Mouse (Mus musculus): ENCODE data around the gene Pdcd7.
A peak's percentile ranks its signal among the peaks of the same experiment; 100 is the strongest.

The Pdcd7 gene

DNA sequence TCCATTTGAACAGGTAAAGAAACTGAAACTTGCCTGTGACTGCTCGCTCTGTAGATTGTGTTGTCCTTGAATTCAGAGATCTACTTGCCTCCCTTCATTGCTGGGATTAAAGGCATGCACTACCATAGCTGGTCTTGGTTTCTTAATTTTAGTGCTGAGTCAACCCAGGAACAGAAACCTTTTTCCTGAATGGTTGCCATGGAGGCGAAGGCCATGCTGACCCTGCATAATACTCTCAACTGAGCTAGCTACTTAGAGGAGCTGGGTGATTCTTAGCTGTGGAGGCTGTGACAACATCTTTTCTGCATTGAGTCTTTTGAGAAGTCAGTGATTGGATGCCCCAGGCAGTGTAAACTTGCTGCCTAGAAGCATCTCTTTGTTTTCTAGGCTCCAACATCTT lies 11.1 kb downstream of the Pdcd7 start:
- DNase-seq (ENCODE audit: low spot score), result no peak

DNA sequence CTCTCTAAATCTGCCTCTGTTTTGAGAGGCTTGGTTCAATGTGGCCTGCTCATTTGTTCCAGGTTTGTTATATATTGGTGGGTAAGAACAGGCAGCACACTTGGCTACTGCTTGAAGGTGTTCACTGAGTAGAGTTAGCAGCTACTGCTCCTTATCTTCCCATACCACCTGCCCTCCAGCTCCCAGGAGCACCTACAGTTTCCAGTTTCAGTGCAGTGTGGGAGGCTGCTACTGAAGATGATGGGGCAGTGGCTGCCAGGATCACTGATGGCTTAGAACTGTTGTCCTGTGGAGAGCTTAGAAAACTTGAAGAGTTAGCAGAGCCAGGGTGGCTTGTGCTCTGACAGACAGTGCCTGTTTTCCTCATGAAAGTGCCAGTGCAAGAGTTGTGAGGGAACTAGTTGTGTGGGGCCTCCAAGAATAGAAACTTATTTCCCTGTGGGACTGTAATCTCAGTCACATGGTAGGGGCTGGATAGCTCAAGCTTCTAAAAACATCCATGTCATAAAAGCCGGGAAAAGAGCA lies 13.1 kb downstream of the Pdcd7 start:
- no peak for DNase-seq (ENCODE audit: low spot score)

DNA sequence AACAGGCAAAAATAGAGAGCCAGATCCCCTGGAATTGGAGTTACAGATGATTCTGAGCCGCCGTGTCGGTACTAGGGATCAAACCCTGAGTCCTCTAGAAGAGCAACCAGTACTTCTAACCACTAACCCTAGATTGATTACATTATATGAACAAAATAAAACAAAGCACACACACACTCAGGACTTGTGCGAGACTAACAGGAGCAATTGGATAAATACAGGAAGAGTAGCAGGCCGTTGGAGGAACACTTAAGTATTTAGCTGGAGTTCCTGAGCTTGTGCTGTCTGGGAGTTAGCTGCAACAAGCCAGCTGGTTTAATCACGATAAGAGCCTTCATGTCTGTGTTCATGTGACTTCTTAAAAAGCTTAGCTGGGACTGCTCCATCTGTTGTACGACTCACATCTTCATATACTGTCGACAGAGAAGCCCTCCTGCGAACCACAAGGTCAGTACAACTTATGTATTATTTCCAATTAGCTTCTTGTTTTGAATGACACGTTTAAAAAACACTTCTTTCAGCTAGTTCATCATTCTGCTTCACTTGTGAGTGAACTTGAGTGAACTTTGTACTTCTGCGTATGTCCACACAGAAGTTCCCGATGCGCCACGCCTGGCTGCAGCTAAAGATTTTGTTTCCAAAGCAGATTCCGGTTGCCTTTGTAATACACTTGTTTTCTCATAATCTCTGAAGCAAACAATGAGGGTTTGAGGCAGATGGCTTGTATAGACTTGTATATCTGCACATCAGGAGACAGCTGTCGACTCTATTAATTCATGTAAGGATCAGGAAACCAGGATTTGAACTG lies 14.9 kb downstream of the Pdcd7 start, which contains the start of gene Ubap1l:
Gene Ubap1l (plus strand): TSS at position 401 of the 808 bp plus-strand sequence.
- peak; percentile 33 for DNase-seq (ENCODE audit: low spot score)

DNA sequence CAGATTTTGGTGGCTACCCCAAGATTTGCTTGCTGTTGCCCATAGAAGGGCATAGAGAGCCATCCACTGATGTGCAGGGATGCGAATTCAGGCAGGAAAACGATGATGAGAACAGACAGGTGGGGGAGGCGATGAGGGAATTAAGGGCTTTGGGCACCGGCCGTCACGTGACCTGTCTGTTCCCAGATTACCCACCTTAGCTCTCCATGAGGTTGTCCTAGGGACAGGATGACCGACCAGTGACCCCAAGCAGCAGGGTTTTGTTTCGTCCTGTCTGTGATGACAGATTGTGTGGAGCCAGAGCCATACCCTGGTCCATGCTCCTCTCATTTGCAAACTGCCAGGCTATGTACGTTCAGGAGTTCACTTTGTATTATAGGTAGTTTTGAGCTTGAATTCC lies 17.8 kb downstream of the Pdcd7 start:
- peak; percentile 67 for DNase-seq (ENCODE audit: low spot score)

DNA sequence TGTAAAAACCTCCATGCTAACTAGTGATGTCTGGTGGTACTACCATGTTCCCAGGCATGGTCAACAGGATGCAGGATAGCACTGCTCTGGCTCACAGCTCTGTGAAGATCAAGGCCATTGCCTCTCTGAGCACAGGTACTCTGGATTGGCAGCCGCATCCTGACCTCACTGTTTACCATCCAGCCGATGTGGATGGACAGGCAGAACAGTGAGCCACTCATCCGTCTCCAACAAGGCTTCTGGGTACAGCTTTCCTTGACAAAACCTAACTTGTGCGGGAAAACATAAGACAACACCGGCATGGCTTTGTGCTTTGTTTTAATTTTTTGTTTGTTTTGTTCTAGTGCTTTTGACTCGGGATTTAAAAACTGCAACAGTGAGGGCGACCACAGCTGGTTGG lies 19.8 kb downstream of the Pdcd7 start:
- DNase-seq (ENCODE audit: low spot score), result no peak

DNA sequence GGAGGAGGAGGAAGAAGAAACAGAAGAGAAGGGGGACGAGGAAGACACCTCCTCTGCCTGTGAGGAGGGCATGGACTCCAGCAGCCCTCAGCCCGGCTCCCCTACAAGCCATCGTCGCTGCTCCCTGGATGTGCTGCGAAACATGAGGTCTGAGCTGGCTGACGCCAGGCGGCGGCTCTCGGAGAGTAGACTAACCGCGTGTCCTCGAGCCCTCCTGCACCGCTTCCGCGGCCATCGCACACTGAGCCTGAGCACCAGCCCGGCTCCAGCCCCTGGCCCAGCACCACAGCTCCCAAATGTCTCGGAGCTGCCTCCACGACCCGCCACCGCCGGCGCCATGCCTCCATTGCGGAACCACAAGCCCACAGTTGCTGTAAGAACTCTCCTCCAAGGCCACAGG lies 25.9 kb downstream of the Pdcd7 start:
- DNase-seq (ENCODE audit: low spot score), result no peak

DNA sequence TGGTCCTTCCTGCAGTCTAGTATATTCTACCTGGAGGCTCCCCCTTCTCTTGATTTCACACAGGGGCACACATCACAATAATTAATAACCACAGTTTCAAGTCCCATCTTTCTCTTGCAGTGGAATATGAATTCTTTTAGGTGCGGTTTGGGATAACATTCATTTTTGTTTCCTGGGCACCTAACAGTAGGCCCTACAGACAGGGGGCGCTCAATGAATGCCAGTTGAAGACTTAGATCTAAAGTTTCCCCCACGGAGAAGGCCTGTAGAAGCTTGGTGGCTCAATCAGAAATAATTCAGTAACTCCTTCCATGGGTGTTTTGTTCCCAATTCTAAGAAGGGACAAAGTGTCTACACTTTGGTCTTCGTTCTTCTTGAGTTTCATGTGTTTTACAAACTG lies 26.5 kb downstream of the Pdcd7 start:
- peak; percentile 33 for DNase-seq (ENCODE audit: low spot score)

DNA sequence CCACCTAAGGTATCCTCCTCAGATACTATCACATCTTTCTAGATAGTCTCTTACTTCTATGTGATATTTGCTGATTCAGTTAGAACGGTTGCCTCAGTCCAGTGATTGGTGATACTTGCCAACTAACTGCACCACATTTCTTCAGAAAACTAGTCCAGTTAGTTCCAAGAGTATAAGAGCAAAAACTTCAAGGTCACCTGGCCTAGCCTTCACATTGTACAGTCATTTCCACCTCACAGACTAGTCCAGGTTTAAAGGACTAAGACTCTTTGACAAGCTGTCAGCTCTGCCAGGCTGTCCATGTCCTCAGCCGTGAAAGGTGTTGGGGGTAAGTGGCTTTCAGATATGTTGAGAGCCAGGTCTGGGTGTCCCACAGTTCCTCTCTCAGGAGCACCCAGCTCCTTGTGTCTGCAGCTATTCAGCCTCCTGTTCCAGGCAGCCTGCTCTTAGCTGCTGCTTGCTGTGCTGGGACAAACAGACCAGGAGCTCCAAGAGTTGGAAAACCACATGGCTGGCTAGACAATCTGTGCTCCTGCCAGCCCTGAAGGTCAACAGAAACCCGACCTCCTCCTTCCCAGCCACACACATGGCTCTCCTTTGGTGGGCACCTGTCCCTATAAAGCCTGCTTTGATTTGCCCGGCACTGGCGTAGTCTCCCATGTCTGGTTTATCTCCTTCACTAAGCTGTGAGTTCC lies 28.7 kb downstream of the Pdcd7 start:
- no peak for DNase-seq (ENCODE audit: low spot score)

DNA sequence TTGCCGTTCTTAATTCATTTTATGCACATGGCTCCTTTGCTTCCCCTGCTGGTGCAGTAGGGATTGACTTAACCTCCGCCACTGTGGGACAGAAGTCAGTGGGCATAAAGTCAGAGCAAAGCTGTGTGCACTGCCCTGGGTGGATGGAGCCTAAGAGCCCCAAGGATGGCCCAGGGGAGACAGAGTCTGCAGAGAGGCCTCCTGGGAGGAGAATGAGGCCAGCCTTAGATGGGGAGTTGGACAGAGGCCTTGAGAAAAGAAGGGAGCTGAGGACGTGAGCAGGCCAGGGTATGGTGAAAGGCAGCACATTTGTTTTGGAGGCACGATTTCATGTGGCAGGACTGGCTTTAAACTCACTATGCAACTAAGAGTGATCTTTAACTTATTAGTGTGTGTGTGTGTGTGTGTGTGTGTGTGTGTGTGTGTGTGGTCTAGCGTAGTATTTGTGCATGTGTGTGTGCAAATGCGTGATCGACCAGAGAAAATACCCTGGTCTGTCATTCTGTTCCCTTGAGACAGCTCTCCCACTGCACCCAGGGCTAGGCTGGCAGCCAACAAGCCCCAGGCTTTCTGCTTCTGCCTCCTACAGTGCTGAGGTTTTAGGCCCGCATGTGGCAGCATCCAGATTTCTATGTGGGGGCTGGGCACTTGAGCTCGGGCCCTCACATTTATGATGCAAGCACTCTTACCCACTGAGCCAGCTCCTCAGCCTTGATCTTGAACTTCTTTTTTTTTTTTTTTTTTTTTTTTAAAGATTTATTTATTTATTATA lies 29.4 kb downstream of the Pdcd7 start:
- DNase-seq (ENCODE audit: low spot score), result no peak

DNA sequence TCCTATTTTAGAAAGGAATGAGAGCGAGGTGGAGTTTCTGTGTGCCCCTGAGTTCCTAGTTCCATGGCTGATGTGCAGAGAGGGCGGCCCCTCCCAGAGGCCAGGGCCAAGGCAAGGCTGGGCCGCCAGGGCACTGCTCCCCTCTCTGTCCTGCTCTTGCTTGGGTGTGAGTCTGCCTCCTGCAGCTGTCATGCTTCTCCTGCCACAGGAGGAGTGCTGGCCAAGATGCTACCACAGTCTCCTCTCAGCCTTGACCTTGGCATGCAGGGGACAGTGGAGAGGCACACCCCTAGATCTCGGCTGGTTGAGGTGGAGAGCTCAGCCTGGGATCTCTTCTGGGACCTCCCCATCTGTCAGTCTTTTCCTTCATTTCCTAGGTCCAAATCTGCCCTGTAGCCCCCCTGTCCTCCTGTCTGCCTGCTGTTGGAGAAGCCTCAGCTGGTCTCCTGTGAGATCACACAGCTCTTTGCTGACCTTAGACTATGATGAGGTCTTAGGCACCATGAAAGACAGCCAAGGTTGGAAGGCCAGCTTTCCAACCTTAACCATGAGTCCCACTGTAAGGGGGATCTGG lies 35.2 kb downstream of the Pdcd7 start:
- no peak for DNase-seq (ENCODE audit: low spot score)

DNA sequence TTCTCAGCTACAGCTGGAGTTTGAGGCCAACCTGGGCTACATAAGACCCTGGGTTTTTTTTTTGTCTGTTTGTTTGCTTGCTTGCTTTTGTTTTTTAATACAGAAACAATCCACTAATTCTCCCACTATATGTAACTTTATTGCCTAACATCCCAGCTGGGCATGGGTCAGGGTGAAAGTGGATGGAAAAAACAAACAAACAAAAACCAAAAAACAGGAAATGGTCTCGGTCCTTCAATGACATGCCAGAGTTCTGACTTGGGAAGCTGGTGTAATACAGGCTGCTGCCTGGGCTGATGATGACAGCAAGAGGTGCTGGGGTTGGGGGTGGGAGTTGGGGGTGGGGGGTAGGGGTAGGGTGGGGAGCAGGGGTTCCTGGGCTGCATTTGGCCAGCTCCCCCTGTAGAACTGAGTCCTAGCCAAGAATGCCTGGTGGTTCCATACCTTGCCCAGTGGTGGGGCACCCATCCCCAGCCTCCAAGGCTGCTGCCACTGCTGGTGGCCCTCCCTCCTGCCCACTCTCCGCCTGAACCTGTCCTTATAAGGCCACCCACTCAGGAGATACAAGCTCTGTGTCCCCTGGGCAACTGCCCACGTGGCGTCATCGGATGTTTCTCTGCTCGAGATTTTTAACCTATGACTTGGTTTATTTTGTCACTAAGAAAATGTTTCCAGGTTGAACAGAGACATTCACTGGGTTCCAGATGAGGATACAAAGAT lies 36.3 kb downstream of the Pdcd7 start:
- no peak for DNase-seq (ENCODE audit: low spot score)

DNA sequence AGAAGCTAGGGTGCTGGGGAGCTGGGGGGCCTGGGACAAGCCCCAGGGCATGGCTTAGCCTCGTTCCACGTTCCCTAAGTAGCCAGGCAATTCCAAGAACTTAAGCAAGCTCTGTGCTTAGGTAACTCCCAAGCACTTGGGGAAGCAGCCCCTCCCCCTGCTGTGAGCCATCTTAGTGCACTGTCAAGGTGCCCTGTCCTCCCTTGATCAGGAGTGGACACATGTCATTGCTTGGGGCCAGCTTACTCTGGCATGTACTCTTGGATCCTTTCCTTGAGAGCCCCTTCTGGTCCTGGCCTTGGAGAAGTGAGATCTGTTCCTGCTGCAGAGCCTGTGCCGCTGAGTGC lies 36.8 kb downstream of the Pdcd7 start:
- no peak for DNase-seq (ENCODE audit: low spot score)

DNA sequence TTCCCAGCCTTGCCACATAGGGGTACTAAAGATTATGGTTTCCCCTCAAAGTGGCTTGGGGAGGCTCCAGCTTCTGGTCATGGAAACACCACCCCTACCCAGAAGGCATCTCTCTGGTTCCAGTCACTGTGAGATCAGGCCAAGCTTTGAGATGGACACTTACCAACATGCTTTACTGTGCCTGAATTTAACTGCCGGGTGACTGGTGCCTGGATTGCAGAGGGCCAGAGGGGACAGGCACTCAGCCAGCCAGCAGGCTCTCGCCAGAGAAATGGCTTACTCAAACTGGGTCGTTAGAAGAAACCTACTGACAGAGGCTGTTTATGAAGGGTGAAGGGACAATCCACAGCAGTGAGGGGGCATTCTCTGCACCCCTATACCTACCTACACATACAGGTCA lies 38.4 kb downstream of the Pdcd7 start:
- no peak for DNase-seq (ENCODE audit: low spot score)

DNA sequence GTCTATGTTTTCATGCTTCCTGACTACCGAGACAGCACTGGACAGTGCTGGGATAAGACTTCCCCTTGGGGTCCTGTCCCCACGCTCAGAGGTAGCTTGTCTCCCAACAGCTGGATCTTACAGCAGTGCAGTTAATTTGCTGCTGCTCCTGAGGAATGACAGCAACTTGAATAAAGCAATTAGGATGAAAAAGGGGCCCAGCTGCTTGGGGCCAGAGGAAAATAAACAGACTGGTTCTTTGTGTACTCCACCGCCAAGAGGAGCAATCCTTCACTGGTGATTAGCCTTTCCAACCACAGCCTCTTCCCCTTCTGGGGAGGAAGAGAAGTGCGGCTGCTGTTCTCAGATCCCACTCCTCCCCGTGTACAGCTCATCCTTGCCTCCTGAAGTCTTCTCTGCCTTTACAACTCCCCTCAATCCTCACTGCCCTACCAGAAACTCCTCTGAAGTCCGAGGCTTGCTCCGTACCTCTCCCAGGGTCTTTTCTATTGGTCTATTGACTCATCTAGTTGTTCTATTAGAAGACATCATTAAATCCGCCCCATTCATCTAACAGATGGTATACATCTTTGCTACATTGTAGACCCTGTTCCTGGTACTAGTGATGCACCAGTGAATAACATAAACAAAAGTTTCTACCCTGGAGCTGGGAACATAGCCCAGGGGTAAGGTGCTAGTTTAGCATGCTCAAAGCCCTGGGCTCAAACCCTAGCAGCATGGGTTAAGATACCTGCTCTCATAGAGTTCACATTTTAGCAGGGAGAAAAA lies 40.7 kb downstream of the Pdcd7 start:
- peak; percentile 32 for DNase-seq (ENCODE audit: low spot score)

DNA sequence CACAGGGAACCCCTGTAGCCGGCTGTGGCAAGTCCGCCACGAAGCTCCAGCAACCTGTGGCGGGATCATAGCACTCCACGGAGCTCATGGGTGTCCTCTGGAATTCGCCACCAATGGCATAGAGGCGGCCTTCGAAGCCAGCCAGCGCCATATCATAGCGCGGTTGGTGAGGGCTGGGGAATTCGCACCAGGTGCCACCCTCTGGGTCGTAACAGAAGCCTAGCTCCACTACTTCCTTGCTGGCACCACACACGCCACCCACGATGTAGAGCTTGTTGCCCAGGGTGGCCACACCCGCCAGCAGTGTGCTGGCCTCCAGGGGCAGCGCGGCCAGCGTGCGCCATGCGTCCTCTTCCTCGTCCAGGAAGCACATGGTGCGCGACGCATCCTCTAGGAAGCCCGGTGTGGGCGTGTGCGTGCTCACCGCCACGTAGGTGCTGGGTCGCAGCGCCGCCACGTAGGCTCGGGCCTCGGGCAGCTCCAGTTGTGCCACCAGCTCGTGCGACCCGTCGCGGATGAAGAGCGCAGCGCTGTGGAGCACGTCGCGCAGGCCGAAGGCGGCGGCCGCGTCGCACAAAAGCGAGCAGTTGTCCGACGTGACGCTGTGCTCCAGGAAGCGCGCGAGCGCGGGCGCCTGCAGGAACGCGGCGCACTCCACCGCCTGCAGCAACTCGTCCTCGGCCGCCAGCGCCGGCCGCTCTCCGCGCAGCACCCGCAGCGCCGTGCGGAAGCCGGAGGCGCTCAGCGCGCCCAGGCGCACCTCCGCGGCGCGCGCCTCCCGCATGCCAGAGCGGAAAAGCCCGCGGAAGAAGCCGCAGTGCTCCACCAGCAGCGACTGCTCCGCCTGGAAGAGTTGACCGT lies 45.1 kb downstream of the Pdcd7 start:
- DNase-seq (ENCODE audit: low spot score), result peak; percentile 47

DNA sequence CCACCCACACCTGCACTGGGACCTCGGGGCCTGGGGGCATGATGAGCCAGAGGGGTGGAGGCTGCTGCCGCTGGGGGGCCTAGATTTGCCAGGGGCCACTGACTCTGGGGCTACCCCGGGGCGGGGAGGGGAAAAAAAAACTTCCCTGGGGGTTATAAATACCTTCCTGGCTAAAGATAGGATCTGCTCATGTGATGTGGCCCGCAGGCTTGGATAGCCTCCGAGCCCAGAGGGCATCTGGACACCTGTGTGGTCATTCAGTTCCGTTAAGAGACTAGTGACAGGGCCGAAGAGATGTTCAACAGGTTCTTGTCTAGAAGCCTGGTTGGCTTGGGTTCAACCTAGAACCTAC lies 45.7 kb downstream of the Pdcd7 start, which contains the start of gene Kbtbd13:
Gene Kbtbd13 (minus strand): TSS at position 40 of the 352 bp plus-strand sequence.
- DNase-seq (ENCODE audit: low spot score), result no peak

DNA sequence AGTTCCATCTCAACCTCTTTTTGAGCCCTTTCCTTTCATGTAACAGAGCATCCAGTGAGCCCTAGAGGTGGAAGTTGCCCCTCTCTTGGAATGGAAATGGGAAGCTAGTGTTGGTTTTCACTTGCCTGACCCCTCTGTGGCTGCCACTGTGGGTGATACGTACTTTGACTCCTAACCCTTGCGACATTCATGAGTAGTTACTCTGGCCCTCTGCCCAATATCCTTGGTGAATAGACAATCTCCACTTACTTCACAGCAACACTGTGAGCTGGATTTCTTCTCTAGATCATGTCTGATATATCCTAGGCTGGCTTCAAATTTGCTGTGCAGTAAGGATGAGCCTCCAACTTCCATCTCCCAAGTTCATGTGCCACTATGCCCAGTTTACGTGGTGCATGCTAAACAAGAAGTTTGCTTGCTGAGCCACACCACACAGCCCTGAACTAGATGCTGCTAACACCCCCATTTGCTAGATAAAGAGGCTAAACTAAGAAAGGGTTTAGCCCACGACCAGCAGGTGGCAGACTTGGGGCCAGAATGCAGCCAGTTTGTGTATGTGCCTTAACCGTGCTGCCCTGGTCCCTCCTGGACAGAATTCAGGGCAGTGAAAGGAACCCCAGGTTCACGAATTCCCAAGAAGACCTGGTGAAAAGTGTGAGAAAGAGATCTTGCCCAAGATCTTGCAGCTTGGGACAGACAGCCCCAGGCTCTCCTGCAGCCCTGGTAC lies 46.9 kb downstream of the Pdcd7 start:
- peak; percentile 78 for DNase-seq (ENCODE audit: low spot score)

DNA sequence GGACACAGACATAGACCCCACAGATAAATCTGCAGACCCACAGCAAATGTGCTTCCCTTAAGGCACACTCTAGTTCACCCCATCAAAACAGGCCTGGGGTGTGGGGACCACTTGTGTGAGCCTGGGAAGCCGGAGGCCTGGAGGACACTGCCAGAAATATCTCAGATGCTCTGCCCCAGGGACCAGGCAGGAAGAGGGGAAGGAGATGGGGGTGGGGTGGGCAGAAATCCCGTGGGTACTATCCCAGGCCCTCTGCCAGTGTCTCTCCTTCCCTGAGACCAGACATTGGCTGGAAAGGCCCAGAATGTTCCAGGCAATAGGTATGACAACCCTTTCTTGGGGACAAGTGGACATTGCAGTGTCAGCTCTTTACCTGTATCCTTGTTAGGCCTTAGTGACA lies 47.7 kb downstream of the Pdcd7 start:
- no peak for DNase-seq (ENCODE audit: low spot score)

DNA sequence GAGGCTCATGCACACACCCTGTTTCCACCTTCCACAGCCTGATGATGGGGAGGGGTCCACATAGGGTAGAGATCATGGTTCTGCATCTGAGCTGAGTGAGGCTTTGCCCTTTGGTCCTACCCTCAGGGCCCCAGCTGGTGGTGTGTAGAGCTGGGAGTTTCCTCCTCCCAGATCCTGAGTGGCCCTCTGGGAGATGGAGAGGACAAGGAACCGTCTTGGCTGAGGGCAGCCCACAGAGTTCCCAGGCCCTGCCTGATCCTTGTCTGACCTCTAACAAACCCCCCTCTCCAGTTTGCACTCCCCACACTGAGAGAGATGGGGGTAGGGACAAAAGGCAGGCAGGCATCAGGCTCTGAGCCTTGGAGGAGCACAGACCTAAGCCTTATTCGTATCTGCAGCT lies 48.5 kb downstream of the Pdcd7 start:
- DNase-seq (ENCODE audit: low spot score), result no peak
